8 mouse cellular contexts compared by ENCODE assay signal in the genomic region with DNA sequence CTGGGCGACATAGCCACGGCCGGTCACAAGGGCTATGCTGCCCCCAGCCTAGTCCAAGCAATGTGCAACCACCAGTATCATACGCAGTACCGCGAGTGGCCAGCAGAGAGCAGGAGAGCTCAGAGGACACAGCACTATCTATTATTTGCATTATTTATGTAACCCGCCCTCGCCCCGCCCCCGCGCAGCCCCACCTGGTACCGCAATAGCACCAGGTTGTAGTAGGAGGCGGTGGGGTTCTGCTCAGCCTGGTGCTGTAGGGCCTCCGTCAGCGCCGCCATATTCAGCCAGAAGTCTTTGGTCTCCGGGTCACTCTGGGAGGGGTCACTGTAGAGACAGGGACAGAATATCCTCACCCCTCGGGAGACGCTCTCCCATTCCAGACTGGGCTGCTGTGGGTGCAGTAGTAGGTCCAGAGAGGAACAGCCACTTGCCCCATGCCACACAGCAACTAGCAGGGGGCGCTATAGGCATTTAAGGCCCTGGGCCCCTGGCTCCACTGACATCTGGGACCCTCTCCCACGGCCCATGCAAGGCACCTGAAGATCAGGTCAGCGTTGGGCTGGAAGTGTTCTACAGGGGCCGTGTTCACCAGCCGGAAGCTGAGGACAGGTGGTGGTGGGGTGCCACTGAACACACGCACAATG. TPM values are rescaled to one million over a fixed set of nuclear protein-coding genes. Genes with fewer than 3 reads are reported as not detected.
A peak's percentile ranks its signal among the peaks of the same experiment; 100 is the strongest.
DNase-seq lines count a peak whose midpoint lies in the region; ATAC-seq and TF ChIP-seq lines count a peak whose summit lies in the region.

No protein-coding gene starts in this region.

- peak overlapping the region; percentile 51 for H3K4me3 ChIP-seq in gastrocnemius, adult 2 months
- 0 out of 2 replicates have a peak overlapping the region, but pooled peaks have one; percentile 18 for H3K4me3 ChIP-seq in intestine, embryonic 14.5 days (ENCODE audit: low read depth, low read length)

- no peak overlapping the region for H3K9ac ChIP-seq in intestine, embryonic 14.5 days (ENCODE audit: low read length)

- peak; percentile 84 for DNase-seq in WW6 (ENCODE audit: low read depth, low spot score)
- DNase-seq in cerebellum, postnatal 36 days: peak; percentile 97 to 99
- DNase-seq in gastrocnemius, adult 2 months: peak; percentile 64
- DNase-seq in intestine, embryonic 14.5 days (ENCODE audit: low spot score): peak; percentile 97
- DNase-seq in left cerebral cortex, postnatal 10 days (ENCODE audit: extremely low spot score in 1 of 2, low spot score in 2 of 2): peak; percentile 75 to 87
- DNase-seq in right cerebral cortex, postnatal 25 days: peak; percentile 77

- H3K4me2 ChIP-seq in intestine, embryonic 14.5 days (ENCODE audit: low read length): peak overlapping the region; percentile 42

- H3K27me3 ChIP-seq in intestine, embryonic 14.5 days (replicated peaks; ENCODE audit: control insufficient read depth, insufficient read depth, low read length): peaks cover 9% of the 10 kb centered on the region; the same call in 1 of the 2 replicates

- H3K36me3 ChIP-seq in intestine, embryonic 14.5 days (ENCODE audit: control insufficient read depth, insufficient read depth, low read length): no peaks in the 10 kb centered on the region

- intact Hi-C loops in gastrocnemius, adult 2 months (cut with DNase I): no loop called here
- intact Hi-C loops in left cerebral cortex, postnatal 10 days (cut with DNase I): loop anchor here (10.0 kb wide), 1 partner anchor 275 kb away; no protein-coding TSS in a partner anchor

- H3K9me3 ChIP-seq in intestine, embryonic 14.5 days (ENCODE audit: control insufficient read depth, low read length): no peaks in the 10 kb centered on the region

- H3K27ac ChIP-seq in gastrocnemius, adult 2 months: no peak overlapping the region
- no peak overlapping the region for H3K27ac ChIP-seq in intestine, embryonic 14.5 days (ENCODE audit: low read depth)

- peak; percentile 72 for ATAC-seq in intestine, embryonic 14.5 days (replicated peaks; ENCODE audit: low FRiP score, low TSS enrichment, low read depth)
- ATAC-seq in megakaryocyte progenitor cell, adult 5-6 weeks (replicated peaks; ENCODE audit: poor library complexity): peak; percentile 83
- ATAC-seq in activated CD4-positive, CD25-positive, alpha-beta regulatory T cell, adult 4 months: no peak

- 23% methylated on average over 25 of the region's 25 CpGs for WGBS in intestine, embryonic 14.5 days

- peak; percentile 70 for TF ChIP-seq CTCF in gastrocnemius, adult 2 months (IDR thresholded peaks at IDR 0.05)

- no peaks in the 10 kb centered on the region for H3K4me1 ChIP-seq in intestine, embryonic 14.5 days (replicated peaks; ENCODE audit: control insufficient read depth, insufficient read depth, low read length)

RNA-seq across cellular contexts. Expression of gene B3gnt3, which starts 8.3 kb away (rescaled TPM):
- total RNA-seq in gastrocnemius, adult 2 months (2021): 1 to 10 TPM; 2.1 to 2.9 TPM
- polyA plus RNA-seq in intestine, embryonic 14.5 days (2014; fragmentation: Nextera tagmentation; extraction: Ambion mirVana): 6.9 and 8.4 TPM in 2 replicates
- under 1 TPM; 0.26 to 0.41 TPM for total RNA-seq in left cerebral cortex, postnatal 10 days (2021)
- total RNA-seq in megakaryocyte progenitor cell, adult 5-6 weeks (2015): 0.15 and 0.54 TPM in 2 replicates
- total RNA-seq in megakaryocyte progenitor cell, adult 5-6 weeks (2017): 0.12 and 0.34 TPM in 2 replicates
- 1 to 10 TPM; 3.3 to 3.8 TPM for polyA plus RNA-seq in activated CD4-positive, CD25-positive, alpha-beta regulatory T cell, adult 4 months (2017; shearing (Covaris generic))

RNA-seq across cellular contexts. Expression of gene Fcho1, which starts 15.6 kb away (rescaled TPM):
- total RNA-seq in gastrocnemius, adult 2 months (2021): not detected
- polyA plus RNA-seq in intestine, embryonic 14.5 days (2014; fragmentation: Nextera tagmentation; extraction: Ambion mirVana): 5.8 and 6.9 TPM in 2 replicates
- 100 to 1,000 TPM; 139 to 143 TPM for total RNA-seq in left cerebral cortex, postnatal 10 days (2021)
- total RNA-seq in megakaryocyte progenitor cell, adult 5-6 weeks (2015): 49.8 and 51.5 TPM in 2 replicates
- 83.6 and 91.1 TPM in 2 replicates for total RNA-seq in megakaryocyte progenitor cell, adult 5-6 weeks (2017)
- polyA plus RNA-seq in activated CD4-positive, CD25-positive, alpha-beta regulatory T cell, adult 4 months (2017; shearing (Covaris generic)): 10 to 100 TPM; 55.0 to 72.9 TPM

RNA-seq across cellular contexts. Expression of gene Insl3, which starts 20.9 kb away (rescaled TPM):
- total RNA-seq in gastrocnemius, adult 2 months (2021): 1 to 10 TPM in 1 of 2 experiments, not detected in 1; 1.4 TPM
- polyA plus RNA-seq in intestine, embryonic 14.5 days (2014; fragmentation: Nextera tagmentation; extraction: Ambion mirVana): 0.98 and 1.4 TPM in 2 replicates
- 1 to 10 TPM; 1.2 to 2.0 TPM for total RNA-seq in left cerebral cortex, postnatal 10 days (2021)
- total RNA-seq in megakaryocyte progenitor cell, adult 5-6 weeks (2015): 7.1 and 7.2 TPM in 2 replicates
- total RNA-seq in megakaryocyte progenitor cell, adult 5-6 weeks (2017): 1.2 and 1.8 TPM in 2 replicates
- 10 to 100 TPM; 16.4 to 23.9 TPM for polyA plus RNA-seq in activated CD4-positive, CD25-positive, alpha-beta regulatory T cell, adult 4 months (2017; shearing (Covaris generic))

RNA-seq across cellular contexts. Expression of gene Jak3, which starts 33.8 kb away (rescaled TPM):
- 1 to 10 TPM; 2.1 to 2.5 TPM for total RNA-seq in gastrocnemius, adult 2 months (2021)
- 4.1 and 4.5 TPM in 2 replicates for polyA plus RNA-seq in intestine, embryonic 14.5 days (2014; fragmentation: Nextera tagmentation; extraction: Ambion mirVana)
- 1 to 10 TPM; 6.1 to 6.6 TPM for total RNA-seq in left cerebral cortex, postnatal 10 days (2021)
- 9.3 and 11.8 TPM in 2 replicates for total RNA-seq in megakaryocyte progenitor cell, adult 5-6 weeks (2015)
- total RNA-seq in megakaryocyte progenitor cell, adult 5-6 weeks (2017): 7.7 and 9.9 TPM in 2 replicates
- polyA plus RNA-seq in activated CD4-positive, CD25-positive, alpha-beta regulatory T cell, adult 4 months (2017; shearing (Covaris generic)): 10 to 100 TPM; 18.6 to 41.7 TPM

RNA-seq across cellular contexts. Expression of gene Unc13a, which starts 38.4 kb away (rescaled TPM):
- not detected for total RNA-seq in gastrocnemius, adult 2 months (2021)
- 1.6 and 2.4 TPM in 2 replicates for polyA plus RNA-seq in intestine, embryonic 14.5 days (2014; fragmentation: Nextera tagmentation; extraction: Ambion mirVana)
- total RNA-seq in left cerebral cortex, postnatal 10 days (2021): 100 to 1,000 TPM; 279 to 290 TPM
- 0.64 and 1.8 TPM in 2 replicates for total RNA-seq in megakaryocyte progenitor cell, adult 5-6 weeks (2015)
- total RNA-seq in megakaryocyte progenitor cell, adult 5-6 weeks (2017): 0.79 and 0.98 TPM in 2 replicates
- under 1 TPM; 0.37 to 0.93 TPM for polyA plus RNA-seq in activated CD4-positive, CD25-positive, alpha-beta regulatory T cell, adult 4 months (2017; shearing (Covaris generic))

Comparison
In these comparisons a context has a peak if more than half of its experiments do, and no peak if none do; other contexts are left out.
1. RNA of gene Fcho1, which starts 15.6 kb away (total RNA-seq): 139 to 143 TPM in left cerebral cortex, postnatal 10 days and 49.8 to 91.1 TPM in megakaryocyte progenitor cell, adult 5-6 weeks; not detected in gastrocnemius, adult 2 months; every median in the first group is over 10 times any median in the second.
2. Peak in every context shown above with its lines, with median percentiles within 50 percentile points of each other: DNase-seq.